Mouse (Mus musculus): Measurements from ENCODE around the gene Pirb.

DNA sequence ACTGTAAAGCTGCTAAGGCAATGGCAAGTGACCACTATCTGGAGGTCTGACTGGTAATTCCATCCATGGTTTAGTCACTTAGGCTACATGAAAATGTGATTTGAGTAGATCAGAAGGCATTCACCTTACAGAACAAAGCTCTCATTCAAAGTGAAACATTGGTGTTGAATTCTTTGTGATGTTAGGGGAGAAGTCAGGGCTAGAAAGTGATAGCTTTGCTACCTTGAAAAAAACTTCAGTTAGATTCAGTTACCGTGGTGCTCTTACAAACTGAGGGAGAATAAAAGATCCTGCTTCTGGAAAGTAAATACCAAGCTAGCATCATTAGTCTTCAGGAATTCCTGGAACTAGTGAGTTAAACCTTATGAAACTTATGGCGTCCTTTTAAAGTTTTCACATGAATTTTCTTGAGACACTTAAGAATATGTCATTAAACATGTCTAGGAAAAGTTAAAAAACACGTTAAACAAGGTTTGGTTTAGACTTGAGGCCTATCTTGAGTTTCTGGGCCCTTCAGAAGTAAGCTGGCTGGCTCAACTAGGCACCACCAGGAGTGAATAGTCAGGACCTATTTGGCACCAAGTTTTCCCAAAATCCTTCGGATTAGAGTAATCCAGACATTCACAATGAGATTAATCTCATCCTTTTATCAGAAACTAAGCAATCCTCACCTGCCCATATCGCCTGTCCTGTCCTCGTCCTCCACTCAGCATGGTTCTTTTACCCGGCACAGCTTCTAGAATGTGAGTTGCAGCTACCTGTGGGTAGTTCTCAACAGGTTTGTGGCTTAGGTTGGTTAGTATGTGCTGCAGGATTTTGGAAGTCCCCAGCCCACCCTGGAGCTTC lies 12.4 kb downstream of the Pirb start:
- TF ChIP-seq CTCF (IDR thresholded peaks at IDR 0.05), result no peak
- no peak for TF ChIP-seq EP300 (IDR thresholded peaks at IDR 0.05)

Measured in lung, postnatal 0 days (tissue).